Mouse (Mus musculus): ENCODE data around the gene Psmc6.

Gene Psmc6

DNA sequence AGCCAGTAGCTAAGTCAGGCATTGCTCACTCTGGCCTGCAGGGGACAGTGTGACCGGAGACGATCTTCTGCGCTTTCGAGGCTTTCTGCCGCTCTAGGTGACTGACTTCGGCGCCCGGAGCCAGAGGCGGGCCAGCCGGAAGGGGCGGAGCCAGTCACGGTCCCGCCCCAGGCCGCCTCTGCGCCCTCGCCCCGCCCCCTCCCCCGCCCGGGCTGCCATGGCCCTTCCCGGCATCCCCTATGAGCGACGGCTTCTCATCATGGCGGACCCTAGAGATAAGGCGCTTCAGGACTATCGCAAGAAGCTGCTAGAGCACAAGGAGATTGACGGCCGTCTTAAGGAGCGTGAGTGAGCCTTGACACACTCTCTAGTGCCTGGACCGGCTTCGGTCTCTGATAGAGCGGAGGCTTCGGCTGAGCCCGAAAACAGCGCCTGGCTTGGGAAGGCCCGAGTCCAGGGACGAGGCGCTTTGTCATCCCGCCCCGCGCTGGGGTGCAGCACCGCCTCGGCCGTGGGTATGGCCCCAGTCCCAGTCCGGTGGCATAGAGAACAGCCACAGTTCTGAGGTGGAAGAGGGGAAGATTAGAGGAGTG lies at the start of gene Psmc6:
Gene Psmc6 (plus strand): TSS at position 200 of the 593 bp plus-strand sequence.
- DNase-seq (ENCODE audit: low read depth, low spot score) = peak; percentile 97

DNA sequence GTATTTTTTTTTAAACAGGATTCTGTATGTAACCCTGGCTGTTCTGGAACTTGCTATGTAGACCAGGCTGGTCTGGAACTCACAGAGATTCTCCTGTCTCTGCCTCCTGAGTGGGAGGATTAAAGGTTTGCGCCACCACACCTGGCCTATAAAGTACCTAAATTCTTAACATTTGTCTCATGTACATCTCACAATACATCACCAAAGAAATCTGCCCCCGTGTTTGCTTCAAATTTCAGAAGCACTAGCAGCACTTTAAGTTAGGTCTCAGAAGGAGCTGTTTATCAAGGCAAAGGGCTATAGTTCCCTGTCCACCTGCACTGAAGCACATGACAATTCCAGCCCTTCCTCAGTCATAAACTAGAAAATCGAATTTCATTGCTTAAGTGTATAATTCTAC lies 47.5 kb upstream of the Psmc6 start:
- DNase-seq (ENCODE audit: low read depth, low spot score) = no peak

DNA sequence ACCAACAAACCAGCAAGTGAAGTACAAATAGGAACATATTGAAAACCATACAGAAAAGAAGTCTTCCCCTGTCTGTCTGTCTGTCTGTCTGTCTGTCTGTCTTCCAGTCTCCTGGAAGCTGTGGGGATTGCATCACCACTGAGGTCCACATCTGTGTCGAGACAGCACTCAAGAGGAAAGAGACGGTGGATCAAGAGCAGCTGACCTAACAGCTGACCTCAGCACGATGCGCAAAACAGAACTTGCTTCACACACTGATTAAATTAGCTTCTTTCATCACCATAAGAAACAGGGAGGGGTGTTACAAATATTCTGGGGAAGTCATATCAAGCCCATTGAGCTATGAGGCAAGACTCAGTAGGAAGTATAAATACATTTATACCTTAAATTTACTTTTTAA lies 38.0 kb upstream of the Psmc6 start:
- DNase-seq (ENCODE audit: low read depth, low spot score) = no peak

DNA sequence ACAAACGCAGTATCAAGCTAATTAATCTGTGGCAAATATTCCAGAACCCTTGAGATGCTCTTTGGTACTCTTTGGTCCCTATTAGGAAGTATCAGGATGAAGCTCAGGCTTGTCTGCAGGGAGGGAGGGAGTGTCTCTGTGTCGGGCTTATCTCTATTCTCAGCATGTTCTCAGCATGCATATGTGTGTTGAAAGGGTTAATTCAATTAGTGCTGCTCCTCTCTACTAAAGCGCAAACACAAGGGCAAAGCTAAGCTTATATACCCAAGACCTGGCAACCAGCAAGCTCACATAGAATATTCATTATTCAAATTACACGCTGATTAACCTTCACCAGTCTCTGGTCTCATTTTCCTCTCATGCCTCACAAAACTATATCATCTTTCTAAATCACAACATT lies 25.6 kb upstream of the Psmc6 start:
- no peak for DNase-seq (ENCODE audit: low read depth, low spot score)

DNA sequence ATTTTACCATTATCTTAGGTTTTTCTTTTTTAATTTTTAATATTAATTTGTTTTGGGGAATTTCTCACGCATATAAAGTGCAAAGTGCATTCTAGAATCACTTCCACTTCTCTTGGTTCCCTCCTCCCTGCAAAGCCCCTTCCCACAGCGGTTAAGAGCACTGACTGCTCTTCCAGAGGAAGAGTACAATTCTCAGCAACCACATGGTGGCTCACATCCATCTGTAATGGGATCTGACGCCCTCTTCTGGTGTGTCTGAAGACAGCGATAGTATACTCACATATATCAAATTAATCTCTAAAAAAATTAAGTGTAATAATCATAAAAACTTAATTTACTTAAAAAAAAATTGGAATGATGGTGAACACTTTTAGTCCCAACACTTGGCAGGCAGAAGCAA lies 25.2 kb upstream of the Psmc6 start:
- DNase-seq (ENCODE audit: low read depth, low spot score) = no peak

DNA sequence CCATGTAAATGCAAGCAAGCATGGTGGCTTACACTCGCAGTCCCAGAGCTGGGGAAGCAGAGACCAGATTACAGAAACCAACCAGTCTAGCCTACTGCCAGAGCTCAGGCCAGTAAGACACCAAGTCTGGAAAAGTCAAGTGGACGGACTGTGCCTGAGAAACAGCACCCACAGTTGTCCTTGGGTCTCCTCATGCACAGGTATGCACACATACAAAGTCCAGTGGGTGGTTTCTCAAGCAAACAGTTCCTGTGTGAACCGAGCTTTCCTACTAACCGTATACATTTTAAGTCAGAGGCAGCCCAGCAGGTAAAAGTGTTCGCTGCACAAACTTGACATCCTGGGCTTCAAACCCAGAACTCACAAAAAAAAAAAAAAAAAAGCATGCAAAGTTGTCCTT lies 23.7 kb upstream of the Psmc6 start:
- DNase-seq (ENCODE audit: low read depth, low spot score) = no peak

DNA sequence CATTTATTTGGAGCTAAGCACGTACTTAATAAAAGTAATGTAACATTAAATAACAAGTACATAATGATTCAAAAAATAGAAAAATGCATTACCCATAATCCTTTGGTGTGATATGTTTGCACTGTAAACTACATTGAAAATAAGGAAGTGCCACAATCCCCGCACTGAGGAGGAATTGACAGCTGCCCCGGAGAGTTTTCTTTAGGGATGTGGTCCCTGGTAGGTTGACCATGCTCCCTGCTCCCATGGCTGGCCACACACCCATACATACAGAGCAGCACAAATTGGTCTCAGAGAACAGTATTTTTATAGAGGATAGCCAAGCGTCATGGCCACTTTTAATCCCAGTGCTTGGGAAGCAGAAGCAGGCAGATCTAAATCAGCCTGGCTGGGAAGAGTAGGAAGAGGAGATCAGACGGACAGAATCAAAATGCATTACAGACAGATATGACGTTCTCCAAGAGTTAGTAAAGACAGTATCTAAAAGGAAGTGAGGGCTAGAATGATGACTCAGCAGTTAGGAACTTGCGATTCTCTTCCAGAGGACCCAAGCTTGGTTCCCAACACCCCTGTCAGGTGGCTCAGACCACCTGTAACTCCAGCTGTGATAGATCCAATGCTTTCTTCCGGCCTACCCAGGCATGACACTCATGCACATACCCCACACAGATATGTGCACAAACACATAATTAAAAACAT lies 21.8 kb upstream of the Psmc6 start:
- no peak for DNase-seq (ENCODE audit: low read depth, low spot score)

DNA sequence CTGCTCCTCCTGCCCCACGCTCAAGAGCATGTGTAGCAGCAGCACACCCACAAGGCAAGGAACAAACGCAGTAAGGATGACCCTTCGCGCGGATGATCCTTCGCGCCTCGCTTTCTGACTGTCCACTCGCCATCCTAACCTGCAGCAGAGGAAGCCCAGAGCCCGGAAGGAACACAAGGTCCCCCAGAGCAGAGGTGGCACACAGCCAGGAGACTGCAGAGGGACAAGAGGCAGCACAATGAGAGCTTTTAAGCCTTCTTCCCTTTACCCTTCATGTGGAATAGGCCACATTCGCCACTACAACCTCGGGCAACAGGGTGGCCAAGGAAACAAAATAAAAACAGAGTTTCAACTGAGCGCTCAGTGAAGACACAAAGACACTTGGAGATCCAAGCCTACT lies 19.9 kb upstream of the Psmc6 start:
- no peak for DNase-seq (ENCODE audit: low read depth, low spot score)

DNA sequence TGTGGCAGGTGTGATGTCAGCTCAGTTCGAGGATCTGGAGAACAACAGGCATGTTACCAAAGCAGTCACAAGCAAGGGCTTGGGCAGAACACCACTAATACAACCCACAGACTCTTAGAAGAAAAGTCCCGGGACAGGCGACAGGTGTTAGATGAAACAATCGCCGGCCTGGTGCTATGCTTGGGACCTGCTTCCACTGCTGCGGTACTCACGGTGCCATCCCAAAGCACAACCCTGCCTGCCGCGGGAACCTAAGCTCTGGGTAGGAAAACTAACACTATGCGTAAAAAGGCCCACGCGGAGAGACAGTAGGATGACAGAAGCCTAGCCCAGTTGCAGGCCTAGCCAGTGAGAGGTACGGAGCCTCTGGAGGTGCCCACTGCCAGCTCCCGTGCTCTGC lies 19.5 kb upstream of the Psmc6 start:
- DNase-seq (ENCODE audit: low read depth, low spot score) = no peak

DNA sequence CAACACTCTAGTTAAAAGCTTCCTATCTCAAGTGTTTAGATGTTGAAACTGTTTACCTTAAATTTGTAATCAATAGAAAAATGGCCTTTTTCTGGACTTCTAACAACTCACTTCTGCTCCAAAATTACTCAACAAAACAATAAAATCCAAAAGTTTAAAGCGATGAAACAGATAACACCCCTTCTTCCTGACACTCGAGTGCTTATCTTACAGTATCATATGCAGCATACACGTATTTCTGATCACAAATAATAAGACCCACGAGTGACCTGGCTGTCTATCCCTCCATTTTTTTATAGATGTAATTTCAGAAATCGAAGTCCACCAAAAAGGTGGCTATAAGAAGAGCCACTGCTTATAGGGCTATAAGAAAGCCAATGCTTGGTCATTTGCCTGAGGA lies 12.7 kb upstream of the Psmc6 start:
- DNase-seq (ENCODE audit: low read depth, low spot score) = no peak

DNA sequence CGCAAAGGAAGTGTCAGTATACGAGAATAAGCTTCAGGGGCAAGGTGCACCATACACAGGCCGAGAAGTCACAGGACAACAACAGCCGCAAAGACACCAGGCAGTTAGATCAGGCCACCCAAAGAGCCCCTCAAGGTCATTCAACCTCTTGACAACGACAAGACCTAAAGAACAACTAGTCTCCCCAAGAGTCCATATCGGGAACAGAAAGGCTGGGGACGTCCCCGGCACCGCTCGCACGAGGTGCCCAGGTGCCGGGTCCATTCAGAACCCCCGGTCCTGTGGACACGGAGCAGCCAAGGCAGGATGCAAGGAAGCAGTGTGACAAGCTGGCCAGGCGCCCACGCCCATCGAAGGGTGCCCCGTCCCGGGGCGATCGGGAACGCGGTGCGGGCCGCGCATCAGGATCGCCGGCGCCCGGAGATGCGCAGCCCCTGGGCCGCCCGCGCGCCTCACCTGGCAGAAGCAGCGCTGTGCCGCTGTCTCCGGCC lies 11.6 kb upstream of the Psmc6 start:
- DNase-seq (ENCODE audit: low read depth, low spot score) = no peak

DNA sequence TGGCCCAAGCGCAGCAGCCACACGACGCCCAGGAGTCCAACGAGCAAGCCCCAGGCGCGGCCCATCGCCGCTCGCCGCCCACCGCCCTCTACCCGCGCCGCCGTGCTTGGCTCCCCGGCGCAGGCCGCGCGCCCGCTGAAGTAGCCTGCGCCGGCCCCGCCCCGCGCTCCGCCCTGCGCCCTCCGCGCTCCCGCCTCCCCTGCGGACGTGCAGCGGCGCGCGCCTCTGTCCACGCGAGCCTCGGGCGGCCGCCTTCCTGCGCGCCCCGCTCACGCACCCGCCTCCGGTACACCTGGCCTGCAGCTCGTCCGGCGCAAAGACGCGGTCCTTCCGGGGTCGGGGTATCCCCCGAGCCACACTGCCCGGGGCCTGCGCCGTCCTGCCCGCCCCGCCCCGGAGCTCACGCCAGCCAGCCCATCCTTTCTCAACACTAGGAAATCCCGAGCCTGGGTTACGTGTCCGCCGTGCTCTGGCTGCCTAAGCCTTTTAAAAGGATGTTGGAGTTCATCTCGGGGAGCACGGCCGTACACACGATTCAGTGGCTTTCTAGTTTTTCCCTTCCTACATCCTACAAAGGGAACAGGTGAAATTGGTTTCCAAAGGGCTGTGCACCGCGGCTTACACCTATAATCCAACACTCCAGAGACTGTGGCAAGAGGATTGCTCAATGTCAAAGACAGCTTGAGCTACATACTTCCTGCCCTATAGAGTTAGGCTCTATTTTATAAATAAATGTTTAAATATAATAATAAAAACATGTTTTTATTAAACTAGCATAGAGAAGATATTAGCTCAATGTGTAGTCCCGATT lies 11.0 kb upstream of the Psmc6 start, which contains the start of gene Ero1l:
Gene Ero1l (minus strand): TSS at position 346 of the 811 bp plus-strand sequence.
- DNase-seq (ENCODE audit: low read depth, low spot score) = peak; percentile 88

DNA sequence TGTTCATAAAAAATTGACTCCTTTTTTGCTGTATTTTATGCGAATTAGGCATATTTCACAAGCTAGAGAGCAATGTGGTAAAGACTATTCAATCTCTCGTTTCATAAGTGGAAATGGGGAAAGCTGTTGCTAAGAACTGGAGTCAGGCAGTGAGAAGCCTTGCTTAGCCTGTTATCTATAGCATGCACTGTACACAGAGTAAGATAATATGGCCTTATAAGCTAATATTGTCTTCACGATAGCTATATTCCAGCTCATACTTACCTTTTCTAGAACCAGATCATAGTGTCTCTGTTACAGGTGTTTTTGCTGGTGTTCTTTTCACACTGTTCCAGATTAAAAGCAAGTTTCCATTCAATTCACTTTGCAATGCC lies 10.4 kb upstream of the Psmc6 start:
- DNase-seq (ENCODE audit: low read depth, low spot score) = peak; percentile 3

DNA sequence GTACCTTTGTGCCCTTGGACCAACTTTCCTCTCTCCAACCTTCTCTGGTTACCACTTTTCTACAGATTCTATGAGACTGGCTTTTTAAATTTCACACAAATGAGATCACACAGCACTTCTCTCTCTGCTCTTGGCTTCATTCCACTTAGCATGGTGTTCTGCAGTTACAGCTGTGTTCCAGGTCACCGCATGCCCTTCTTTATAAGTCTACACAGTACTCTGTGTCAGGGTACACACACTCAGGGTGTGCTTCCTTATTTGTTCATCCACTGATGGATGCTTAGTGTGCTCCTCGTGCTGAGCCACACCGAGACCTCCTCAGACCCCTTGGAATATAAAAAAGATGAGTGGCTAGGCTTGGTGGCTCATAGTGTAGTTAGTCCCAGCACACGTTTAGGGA lies 9.5 kb upstream of the Psmc6 start:
- no peak for DNase-seq (ENCODE audit: low read depth, low spot score)

DNA sequence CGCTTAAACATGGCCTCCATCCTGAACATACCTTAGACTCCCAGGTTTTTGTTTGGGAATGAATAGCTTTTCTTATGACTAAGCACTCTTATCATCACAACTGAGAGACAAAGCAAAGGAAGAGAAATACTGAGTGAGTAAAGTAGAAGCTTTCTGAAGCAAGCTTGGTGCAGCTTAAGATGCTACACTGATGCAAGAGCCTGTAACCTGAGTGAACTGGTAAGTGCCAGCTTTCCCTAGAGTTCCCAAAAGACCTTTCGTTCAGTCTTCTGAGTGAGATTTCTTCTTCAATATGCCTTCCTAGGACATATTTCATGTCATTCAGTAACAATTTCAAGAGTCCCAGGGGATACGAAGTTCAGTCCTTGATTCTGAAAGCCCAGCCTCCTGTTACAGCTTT lies 8.5 kb upstream of the Psmc6 start:
- no peak for DNase-seq (ENCODE audit: low read depth, low spot score)

DNA sequence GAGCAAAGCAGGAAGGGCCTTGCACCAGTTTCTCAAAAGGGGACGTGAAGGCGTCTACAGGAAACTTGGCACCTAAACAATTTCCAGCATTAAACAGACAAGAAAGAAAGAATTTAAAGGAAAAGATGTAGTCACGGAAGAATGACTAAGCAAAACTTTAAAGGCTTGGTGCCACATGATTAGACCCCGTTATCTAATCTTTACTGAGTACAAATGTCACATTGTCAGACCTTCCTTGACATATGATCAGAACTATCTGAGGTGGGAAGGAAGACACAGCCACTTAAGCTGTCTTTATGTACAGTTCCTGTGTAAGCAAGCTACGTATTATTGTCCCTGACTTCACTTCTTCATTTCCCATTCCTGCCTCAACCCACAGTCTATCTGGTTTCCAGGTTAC lies 8.0 kb upstream of the Psmc6 start:
- DNase-seq (ENCODE audit: low read depth, low spot score) = no peak

DNA sequence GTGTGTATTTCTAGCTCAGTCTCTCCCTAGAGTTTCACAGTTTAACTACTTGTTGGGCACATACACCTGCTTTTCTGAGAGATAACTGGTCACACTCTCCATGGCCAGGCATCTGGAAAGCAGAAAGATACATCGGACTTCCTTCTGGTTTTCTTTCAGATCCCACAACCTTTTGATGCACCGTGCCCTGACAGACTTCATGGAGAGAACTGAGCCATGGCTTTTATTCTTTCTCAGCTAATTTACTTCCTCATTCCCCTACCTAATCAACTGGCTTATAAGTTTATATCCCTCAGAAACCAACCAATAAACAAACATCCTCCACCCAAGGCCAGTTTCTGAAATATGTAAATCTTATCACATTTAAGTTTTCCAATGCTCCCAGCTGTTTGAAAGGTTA lies 7.1 kb upstream of the Psmc6 start:
- no peak for DNase-seq (ENCODE audit: low read depth, low spot score)

DNA sequence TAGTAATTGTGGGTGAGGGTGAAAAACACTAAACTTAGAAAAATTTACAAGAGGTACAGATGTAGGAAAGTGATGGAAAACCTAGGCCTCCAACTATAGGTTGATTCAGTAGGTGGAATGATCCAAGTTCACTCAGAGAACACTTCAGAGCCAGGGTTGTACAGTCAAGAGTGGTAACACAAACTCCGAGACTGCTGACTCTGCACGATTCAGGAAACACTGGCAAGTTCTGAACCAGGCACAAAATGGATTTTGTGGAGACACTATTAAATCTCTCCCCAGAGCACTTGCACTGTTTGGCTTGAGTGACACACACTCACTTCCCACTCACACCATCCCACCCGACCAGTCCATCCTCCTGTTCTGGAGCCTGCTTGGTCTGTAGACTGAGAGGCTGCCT lies 6.3 kb upstream of the Psmc6 start:
- no peak for DNase-seq (ENCODE audit: low read depth, low spot score)

DNA sequence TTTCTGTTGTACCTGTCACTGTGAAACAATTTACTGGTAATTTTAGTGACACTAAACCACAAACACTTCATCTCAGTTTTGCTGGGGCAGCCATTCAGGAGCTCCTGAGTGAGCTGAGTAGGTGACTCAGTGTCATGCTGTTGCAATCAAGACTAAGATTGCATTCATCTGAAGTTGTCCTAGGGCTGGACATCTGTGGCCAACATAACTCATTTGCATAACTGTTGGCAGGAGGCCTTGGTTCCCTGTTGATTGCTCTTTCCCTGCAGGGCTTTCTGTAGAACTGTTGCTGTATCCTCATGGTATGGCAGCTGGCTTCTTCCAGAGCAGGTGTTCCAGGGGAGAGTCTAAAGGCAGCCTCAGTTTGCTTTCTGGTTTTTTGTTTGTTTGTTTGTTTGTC lies 4.1 kb upstream of the Psmc6 start:
- DNase-seq (ENCODE audit: low read depth, low spot score) = no peak

DNA sequence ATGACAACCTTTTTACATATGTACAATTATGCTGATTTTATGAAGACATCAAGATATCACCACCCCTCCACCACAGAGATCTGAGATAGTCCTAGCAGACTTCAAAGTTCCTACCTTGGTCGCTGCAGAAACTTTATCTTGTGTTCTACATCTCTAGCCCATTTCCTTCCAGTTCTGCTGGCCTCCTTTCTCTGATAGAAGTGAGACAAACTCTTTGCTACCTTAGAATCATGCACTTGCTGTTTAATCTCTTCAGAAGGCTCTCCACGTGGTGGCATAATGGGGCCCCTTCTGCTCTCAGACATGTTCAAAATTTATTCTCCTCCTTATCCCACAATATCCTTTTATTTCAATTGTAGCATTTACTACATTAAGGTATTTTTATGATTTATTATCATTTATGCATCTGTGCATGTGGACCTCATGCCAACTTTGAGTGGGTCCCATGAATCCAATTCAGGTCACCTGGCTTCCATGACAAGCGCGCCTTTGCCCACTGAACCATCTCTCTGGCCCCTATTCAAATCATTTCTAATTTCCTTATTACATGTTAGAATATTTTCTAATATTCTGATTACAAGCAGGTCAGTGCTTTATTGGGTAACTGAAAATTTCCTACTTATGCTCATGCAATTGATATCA lies 1.4 kb upstream of the Psmc6 start:
- peak; percentile 53 for DNase-seq (ENCODE audit: low read depth, low spot score)

DNA sequence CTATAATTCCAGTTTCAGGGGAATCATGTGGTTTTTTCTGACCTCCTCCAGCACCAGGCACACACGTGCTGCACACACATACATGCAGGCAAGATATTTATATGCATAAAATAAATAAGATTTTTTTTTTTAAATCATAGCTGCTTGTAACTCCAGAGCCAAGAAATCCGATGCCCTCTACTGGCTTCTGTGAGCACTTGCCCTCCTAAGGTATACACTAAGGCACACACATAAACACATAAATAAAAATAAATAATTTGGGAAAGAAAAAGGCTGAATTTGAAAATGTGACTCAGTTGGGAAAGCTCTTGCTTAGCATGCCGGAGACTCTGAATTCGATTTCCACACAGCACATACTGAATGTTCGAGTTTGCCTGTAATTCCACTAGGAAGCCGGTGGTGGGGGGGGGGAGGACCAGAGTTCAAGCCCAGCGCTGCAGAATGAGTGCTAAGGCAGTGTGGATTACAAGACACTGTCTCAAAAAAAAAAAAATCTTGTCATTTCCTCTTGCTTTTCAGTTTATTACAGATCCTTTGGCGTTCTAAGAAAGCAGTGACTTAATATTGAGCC lies 485 bp upstream of the Psmc6 start:
- DNase-seq (ENCODE audit: low read depth, low spot score) = no peak
